Mouse (Mus musculus): Measurements from ENCODE around the gene Zfp982. TPM values are rescaled to one million over a fixed set of nuclear protein-coding genes. Genes with fewer than 3 reads are reported as not detected.
"Not testable (repeated sequence)": the region's sequence is repeated elsewhere in the genome, so short reads cannot be mapped to it uniquely, and the experiment has no call there.

The Zfp982 gene
- polyA plus RNA-seq, 1 experiment from 2014 or later: 4.9 TPM

DNA sequence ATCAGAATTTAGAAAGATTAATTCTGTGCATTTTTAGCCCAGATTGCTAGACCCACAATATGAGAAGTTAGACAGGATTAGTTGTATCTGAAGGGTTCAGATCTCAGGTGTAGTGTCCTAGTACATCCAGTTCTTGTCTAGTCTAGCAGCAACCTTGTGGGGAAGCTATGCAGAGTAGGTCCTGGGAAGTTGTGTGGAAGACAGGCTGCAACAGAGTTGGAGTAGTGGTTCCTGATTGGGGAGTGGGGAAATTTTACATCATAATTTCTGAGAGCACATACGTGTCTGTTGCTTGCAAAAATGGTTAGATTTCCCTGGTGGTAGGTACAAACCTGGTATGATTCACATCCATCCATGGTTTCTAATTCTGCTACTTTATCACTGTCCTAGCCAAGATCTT, 32.9 kb downstream of the Zfp982 start:
- Histone ChIP-seq H3K9me3 (peaks cover 46% of the 10 kb centered on the region), H3K27me3 (no peaks in the 10 kb centered on the region), H3K4me1 (no peaks in the 10 kb centered on the region), H3K9ac (no peak overlapping the region), H3K27ac (no peak overlapping the region), H3K36me3 (no peaks in the 10 kb centered on the region), H3K4me2 (no peak overlapping the region), H3K4me3 (no peak overlapping the region)
- no peak for ATAC-seq (ENCODE audit: borderline replicate concordance, extremely low read depth, low FRiP score, low TSS enrichment)
- WGBS: 73% methylated on average over 1 of the region's 1 CpGs

GRCm38 (mm10) chr4:147530366-147530765, 38.1 kb downstream of the Zfp982 start:
- Histone ChIP-seq H3K4me3 (no peak overlapping the region), H3K27me3 (no peaks in the 10 kb centered on the region), H3K9me3 (peaks cover 34% of the 10 kb centered on the region), H3K4me1 (no peaks in the 10 kb centered on the region), H3K27ac (no peak overlapping the region), H3K4me2 (no peak overlapping the region), H3K36me3 (no peaks in the 10 kb centered on the region), H3K9ac (no peak overlapping the region)
- no peak for ATAC-seq (ENCODE audit: borderline replicate concordance, extremely low read depth, low FRiP score, low TSS enrichment)
- WGBS: 76% methylated on average over 1 of the region's 1 CpGs

GRCm38 (mm10) chr4:147535916-147536315, 43.7 kb downstream of the Zfp982 start:
- H3K9ac ChIP-seq; H3K27me3 ChIP-seq; H3K4me3 ChIP-seq; H3K4me1 ChIP-seq; ATAC-seq (ENCODE audit: borderline replicate concordance, extremely low read depth, low FRiP score, low TSS enrichment); H3K4me2 ChIP-seq; H3K27ac ChIP-seq; H3K36me3 ChIP-seq: not testable (repeated sequence)
- H3K9me3 ChIP-seq: peaks cover 40% of the 10 kb centered on the region

DNA sequence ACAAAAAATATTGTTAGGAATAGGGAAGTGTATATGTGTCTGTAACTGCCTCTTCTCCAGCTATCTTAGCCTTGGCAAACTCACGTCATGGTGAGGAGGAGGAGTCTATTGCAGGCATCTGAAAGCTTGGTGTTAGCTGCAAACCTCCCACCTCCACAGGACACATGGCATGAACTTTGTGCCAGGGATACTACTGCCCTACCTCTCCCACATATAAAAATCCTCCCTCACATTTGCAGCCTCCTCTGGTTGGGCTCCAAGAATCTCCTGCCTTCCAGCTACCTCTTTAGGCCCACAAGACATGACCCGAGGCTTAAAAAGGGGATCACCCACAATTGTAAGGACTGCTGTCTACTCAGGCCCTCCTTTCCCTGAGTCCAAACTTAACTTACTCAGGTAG, 45.5 kb downstream of the Zfp982 start:
- H3K27me3 ChIP-seq: no peaks in the 10 kb centered on the region
- peaks cover 36% of the 10 kb centered on the region for H3K9me3 ChIP-seq
- 84% methylated on average over 2 of the region's 2 CpGs for WGBS
- no peak for ATAC-seq (ENCODE audit: borderline replicate concordance, extremely low read depth, low FRiP score, low TSS enrichment)
- H3K4me3 ChIP-seq: no peak overlapping the region
- no peak overlapping the region for H3K9ac ChIP-seq
- no peaks in the 10 kb centered on the region for H3K4me1 ChIP-seq
- H3K27ac ChIP-seq: no peak overlapping the region
- no peaks in the 10 kb centered on the region for H3K36me3 ChIP-seq
- no peak overlapping the region for H3K4me2 ChIP-seq

GRCm38 (mm10) chr4:147539918-147540317, 47.7 kb downstream of the Zfp982 start, which contains the start of gene Gm16503:
Gene Gm16503 (plus strand): TSS chr4:147540218.
- H3K27ac ChIP-seq; H3K4me1 ChIP-seq; H3K4me3 ChIP-seq; H3K9ac ChIP-seq; H3K27me3 ChIP-seq; H3K4me2 ChIP-seq; ATAC-seq (ENCODE audit: borderline replicate concordance, extremely low read depth, low FRiP score, low TSS enrichment); H3K36me3 ChIP-seq: not testable (repeated sequence)
- 80% methylated on average over 3 of the region's 3 CpGs for WGBS
- peaks cover 31% of the 10 kb centered on the region for H3K9me3 ChIP-seq

DNA sequence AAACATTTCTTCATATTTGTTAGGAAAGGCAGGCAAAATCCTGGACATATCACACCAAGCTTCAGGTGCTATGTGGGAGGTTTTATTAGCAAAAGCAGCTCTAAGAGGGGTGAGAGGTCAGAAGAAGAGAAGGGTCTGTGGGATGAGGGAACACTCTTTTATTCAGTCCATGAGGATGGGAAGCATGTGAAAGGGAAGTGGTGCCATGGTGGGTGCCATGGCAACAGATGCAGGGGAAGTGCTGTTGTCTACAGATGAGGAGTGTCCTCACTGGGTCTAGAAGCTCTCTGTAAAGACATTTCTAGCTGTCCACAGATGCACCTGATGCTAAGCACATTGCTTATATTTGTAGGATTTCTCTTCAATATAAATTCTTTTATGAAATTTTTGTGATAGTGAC, 48.9 kb downstream of the Zfp982 start:
- ATAC-seq (ENCODE audit: borderline replicate concordance, extremely low read depth, low FRiP score, low TSS enrichment): no peak
- Histone ChIP-seq H3K4me3 (no peak overlapping the region), H3K4me2 (no peak overlapping the region), H3K9ac (no peak overlapping the region), H3K27ac (no peak overlapping the region), H3K27me3 (no peaks in the 10 kb centered on the region), H3K4me1 (no peaks in the 10 kb centered on the region), H3K36me3 (no peaks in the 10 kb centered on the region), H3K9me3 (peaks cover 30% of the 10 kb centered on the region)

- not testable (repeated sequence) for H3K27ac ChIP-seq; H3K9ac ChIP-seq; ATAC-seq (ENCODE audit: borderline replicate concordance, extremely low read depth, low FRiP score, low TSS enrichment); H3K4me2 ChIP-seq; H3K9me3 ChIP-seq; H3K36me3 ChIP-seq; H3K4me1 ChIP-seq; H3K4me3 ChIP-seq; H3K27me3 ChIP-seq
- 63% methylated on average over 5 of the region's 5 CpGs for WGBS
These were observed 60.9 kb downstream of the Zfp982 start, which contains the start of gene Zfp985 for GRCm38 (mm10) chr4:147553071-147553470. Gene Zfp985 (plus strand): TSS chr4:147553277.

GRCm38 (mm10) chr4:147554361-147554760, 62.1 kb downstream of the Zfp982 start:
- not testable (repeated sequence) for H3K27ac ChIP-seq; ATAC-seq (ENCODE audit: borderline replicate concordance, extremely low read depth, low FRiP score, low TSS enrichment); H3K4me2 ChIP-seq; H3K9me3 ChIP-seq; H3K4me1 ChIP-seq; H3K9ac ChIP-seq; H3K4me3 ChIP-seq; H3K27me3 ChIP-seq; H3K36me3 ChIP-seq
- WGBS: 63% methylated on average over 2 of the region's 2 CpGs

GRCm38 (mm10) chr4:147556921-147557320, 64.7 kb downstream of the Zfp982 start:
- H3K36me3 ChIP-seq: not testable (repeated sequence)

GRCm38 (mm10) chr4:147558011-147558410, 65.8 kb downstream of the Zfp982 start:
- not testable (repeated sequence) for H3K36me3 ChIP-seq; H3K4me3 ChIP-seq; ATAC-seq (ENCODE audit: borderline replicate concordance, extremely low read depth, low FRiP score, low TSS enrichment); H3K9me3 ChIP-seq; H3K4me2 ChIP-seq; H3K9ac ChIP-seq; H3K27me3 ChIP-seq; H3K4me1 ChIP-seq; H3K27ac ChIP-seq

More at GRCm38 (mm10) chr4:147556921-147557320, 64.7 kb downstream of the Zfp982 start:
- ATAC-seq (ENCODE audit: borderline replicate concordance, extremely low read depth, low FRiP score, low TSS enrichment); H3K4me1 ChIP-seq; H3K4me3 ChIP-seq; H3K9me3 ChIP-seq; H3K4me2 ChIP-seq; H3K9ac ChIP-seq; H3K27me3 ChIP-seq; H3K27ac ChIP-seq: not testable (repeated sequence)
- 41% methylated on average over 1 of the region's 1 CpGs for WGBS

- H3K4me3 ChIP-seq: not testable (repeated sequence)
- WGBS: 24% methylated on average over 1 of the region's 1 CpGs
These were observed 66.9 kb downstream of the Zfp982 start for GRCm38 (mm10) chr4:147559096-147559495.

More at GRCm38 (mm10) chr4:147559096-147559495, 66.9 kb downstream of the Zfp982 start:
- not testable (repeated sequence) for H3K27me3 ChIP-seq; H3K9ac ChIP-seq; H3K9me3 ChIP-seq; H3K4me1 ChIP-seq; ATAC-seq (ENCODE audit: borderline replicate concordance, extremely low read depth, low FRiP score, low TSS enrichment); H3K4me2 ChIP-seq; H3K36me3 ChIP-seq; H3K27ac ChIP-seq
